Mouse (Mus musculus): ENCODE data around the gene Sept9. TPM values are rescaled to one million over a fixed set of nuclear protein-coding genes. Genes with fewer than 3 reads are reported as not detected.

Gene Sept9
- total RNA-seq, 2 experiments from 2014 or later = 114 to 119 TPM

DNA sequence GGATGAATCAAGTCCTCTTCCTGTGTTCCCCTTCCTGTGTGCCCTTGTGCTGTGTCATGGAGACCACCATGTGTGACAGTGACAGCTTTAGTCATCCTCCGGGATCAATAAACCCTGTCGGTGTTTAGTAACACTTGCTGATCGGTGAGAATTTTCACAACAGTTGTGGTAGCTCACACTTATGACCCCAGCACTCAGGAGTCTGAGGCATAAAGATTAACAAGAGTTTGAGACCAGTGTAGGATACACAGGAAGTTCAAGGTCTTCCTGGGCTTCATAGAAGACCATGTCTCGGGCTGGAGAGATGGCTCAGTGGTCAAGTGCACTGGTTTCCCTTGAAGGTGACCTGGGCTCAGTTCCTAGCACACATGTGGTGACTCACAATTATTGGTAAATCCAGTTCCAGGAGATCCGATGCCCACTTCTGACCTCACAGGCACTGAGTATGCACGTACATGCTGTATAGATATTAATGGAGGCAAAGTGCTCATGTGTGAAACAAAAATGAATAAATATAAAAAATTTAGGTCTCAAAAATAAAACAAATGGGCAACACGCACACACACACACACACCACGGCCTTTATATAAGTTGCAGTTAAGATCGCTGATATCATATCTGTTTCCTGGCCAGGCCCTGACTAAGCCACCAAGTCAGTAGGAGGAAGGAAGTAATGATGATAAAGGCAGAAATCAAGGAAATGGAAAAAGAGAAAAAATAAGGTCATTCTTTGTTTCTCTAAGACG, 43.1 kb downstream of the Sept9 start:
- DNase-seq (ENCODE audit: extremely low spot score in 1 of 2, low spot score in 1 of 2) = no peak

DNA sequence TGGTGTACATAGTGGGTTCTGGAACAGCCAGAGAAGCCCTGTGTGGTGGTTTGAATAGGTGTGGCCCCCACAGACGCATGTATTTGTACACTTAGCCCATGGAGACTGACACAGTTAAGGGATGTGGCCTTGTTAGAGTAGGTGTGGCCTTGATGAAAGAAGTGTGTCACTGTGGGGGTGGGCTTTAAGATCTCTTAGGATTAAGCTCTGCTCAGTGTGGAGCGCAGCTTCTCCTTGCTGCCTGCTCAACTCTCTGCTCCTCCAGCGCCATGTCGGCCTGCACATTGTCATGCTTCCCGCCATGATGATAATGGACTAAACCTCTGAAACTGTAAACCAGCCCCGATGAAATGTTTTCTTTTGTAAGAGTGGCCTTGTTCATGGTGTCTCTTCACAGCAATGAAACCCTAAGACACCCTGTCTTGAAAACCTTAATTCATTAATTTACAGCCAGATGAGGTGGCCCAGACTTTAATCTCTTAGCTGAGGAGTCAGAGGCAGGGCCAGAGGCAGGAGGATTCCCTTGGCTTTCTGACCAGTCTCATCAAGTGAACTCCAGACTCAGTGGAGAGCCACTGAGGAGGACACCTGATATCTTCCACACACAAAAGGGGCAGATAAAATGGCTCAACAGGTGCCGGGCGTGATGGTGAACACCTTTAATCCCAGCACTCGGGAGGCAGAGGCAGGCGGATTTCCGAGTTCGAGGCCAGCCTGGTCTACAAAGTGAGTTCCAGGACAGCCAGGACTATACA, 44.3 kb downstream of the Sept9 start:
- no peak for DNase-seq (ENCODE audit: extremely low spot score in 1 of 2, low spot score in 1 of 2)

DNA sequence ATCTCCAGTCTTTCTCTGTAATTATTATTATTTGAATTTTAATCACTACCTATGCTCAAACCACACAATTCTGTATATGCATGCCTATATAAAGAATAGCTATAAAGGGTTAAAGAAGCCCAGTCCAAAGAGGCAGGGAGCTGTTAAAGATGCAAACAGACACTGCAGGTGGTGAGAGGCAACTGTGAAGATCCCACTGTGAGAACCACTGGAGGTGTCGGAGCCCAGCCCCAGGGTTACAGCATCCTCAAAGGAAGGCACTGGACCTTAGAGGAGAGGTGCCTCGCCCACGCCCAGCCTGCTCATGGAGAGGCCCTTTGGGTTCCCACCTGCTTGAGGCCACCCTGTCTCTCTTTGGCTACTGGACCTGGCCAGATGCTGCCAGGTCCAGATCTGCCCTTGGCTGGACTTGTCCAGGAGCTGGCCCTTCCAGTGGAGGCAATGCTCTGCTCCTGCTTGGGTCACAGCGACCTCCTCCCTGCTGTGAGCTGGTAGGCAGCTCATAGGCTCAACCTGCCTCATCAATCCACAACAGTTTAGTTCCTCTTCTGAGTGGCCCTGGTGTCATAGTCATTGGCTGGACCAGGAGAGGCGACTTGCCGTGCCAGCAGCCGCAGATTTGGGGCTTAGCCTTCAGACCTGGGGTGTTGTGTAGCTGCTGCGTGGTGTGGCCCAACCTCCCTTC, 45.7 kb downstream of the Sept9 start:
- no peak for DNase-seq (ENCODE audit: extremely low spot score in 1 of 2, low spot score in 1 of 2)

DNA sequence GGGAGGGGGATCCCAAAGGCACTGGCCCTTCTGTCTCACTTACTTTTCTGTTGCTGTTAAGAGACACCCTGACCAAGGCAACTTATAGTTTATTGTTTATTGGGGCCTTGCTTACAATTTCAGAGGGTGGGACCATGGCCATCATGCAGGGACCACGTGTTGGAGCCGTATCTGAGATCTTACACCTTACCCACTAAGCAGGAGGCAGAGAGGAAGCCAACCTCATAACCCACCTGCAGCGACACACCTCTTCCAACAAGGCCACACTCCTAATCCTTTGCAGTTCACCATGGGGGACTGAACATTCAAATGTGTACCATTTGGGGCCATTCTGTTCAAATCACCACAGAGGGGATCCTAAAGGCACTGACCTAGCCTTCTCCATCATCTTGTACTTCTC, 46.4 kb downstream of the Sept9 start:
- DNase-seq (ENCODE audit: extremely low spot score in 1 of 2, low spot score in 1 of 2) = no peak

DNA sequence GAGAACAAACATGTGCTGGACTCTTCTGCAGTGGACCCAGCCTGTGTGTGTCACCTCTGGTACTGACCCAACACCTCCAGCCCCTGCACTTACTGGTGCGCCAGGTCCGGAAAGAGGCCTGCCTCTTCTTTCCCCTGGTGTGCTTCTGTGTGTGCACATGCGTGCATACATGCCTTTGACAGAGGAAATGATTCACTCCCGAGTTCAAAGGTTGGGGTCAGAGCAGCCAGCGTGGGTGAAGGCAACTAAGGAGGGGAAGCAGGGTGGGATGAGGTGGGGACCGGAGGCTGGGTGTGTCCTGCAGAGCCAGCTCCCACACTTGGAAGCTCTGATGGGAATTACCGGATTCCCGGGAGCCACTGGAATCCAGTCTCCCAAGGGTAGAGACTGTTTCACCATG, 46.8 kb downstream of the Sept9 start:
- no peak for DNase-seq (ENCODE audit: extremely low spot score in 1 of 2, low spot score in 1 of 2)

DNA sequence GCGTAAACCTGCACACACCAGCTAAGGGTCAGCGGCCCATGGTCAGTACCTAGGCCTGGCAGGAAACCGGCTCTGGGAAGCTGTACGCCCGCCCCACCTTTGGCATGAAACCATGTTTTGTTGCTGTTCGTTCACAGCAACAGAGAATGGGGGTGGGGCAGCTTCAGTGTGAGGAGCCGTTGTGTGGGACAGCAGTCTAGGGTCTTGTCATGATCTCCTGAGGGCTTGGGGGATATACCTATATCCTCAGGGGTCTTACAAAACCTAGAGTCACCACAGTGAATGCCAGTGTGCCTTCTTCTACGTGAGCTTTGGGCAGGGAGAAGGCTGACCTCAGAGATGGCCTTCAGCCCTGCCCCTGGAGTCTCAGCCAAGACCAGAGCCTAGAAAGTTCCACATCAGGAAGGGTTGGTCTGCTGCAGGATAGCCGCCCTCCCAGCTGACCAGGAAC, 47.5 kb downstream of the Sept9 start:
- DNase-seq (ENCODE audit: extremely low spot score in 1 of 2, low spot score in 1 of 2) = no peak

DNA sequence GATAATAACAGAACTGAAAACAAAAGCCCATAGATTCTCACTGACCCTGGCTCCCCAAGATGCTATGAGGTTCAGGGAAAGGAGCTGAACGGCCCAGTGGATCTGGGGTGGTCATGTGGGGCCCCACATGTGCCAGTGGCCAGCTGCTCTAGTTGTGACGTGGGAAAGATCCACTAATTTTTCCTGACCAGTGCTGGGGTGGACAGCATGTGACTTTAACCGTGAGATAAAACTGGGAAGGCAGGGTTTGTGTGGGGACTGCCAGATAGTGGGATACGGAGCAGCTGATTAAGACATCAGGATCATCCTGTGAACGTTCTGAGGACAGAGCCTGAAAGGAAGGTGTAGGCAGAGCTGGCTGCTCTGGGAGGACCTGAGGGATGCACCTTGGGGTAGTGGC, 48.1 kb downstream of the Sept9 start:
- DNase-seq (ENCODE audit: extremely low spot score in 1 of 2, low spot score in 1 of 2) = no peak

DNA sequence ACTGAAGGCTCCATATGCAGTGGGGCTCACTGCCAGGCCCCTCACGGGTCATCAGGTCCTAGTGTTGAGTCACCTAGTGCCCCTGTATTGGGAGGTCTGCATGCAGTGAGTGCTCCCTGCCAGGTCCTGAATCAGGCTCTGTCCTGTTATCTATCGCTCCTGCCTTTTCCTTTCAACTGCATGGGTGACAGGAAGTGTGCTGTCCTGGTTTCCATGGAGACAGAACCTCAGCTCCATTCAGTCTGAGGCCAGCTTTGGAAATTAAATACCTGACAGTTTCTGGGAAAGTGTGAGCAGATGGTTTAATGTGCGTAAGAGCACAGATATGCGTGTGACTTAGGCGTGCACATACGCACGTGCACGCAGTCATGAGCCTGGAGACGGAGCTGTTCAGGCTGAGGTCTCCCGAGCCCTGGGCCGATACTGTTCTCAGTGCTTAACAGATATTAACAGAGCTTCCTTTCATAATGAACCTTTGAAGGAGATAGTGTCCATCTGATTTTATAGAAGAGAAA, 49.3 kb downstream of the Sept9 start:
- no peak for DNase-seq (ENCODE audit: extremely low spot score in 1 of 2, low spot score in 1 of 2)

DNA sequence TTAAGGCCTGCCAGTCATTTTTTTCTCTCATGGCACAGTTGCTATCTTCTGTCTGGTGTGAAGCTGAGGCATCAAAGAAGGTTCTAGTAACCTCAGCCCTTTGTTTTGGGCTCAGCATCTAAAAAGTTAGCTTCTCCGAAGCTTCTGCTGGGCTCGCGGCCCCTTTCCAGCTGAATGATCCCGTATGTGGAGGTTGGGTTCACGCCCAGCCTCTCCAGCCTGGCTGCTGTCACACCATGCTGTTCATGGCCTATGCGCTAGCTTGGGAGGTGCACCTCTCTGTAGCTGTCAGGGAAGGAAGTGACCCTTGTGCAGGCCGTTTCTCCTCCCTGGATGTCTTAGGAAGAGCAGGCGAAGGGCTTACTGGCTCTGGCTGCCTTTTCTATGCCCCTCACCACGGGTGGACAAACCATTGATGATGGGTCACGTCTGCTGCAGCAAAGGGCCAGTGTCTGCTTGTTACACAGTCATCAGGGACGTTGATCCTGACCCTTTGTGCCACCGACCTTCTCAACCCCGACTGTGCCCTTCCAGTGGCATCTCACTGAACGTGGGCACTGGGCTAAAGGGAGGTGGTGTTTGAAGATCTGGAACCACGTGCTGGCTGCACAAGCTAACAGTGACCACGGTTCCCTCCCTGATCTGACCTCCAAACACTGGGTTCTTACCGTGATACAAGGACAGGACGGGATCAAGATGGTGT, 50.0 kb downstream of the Sept9 start:
- DNase-seq (ENCODE audit: extremely low spot score in 1 of 2, low spot score in 1 of 2) = no peak

DNA sequence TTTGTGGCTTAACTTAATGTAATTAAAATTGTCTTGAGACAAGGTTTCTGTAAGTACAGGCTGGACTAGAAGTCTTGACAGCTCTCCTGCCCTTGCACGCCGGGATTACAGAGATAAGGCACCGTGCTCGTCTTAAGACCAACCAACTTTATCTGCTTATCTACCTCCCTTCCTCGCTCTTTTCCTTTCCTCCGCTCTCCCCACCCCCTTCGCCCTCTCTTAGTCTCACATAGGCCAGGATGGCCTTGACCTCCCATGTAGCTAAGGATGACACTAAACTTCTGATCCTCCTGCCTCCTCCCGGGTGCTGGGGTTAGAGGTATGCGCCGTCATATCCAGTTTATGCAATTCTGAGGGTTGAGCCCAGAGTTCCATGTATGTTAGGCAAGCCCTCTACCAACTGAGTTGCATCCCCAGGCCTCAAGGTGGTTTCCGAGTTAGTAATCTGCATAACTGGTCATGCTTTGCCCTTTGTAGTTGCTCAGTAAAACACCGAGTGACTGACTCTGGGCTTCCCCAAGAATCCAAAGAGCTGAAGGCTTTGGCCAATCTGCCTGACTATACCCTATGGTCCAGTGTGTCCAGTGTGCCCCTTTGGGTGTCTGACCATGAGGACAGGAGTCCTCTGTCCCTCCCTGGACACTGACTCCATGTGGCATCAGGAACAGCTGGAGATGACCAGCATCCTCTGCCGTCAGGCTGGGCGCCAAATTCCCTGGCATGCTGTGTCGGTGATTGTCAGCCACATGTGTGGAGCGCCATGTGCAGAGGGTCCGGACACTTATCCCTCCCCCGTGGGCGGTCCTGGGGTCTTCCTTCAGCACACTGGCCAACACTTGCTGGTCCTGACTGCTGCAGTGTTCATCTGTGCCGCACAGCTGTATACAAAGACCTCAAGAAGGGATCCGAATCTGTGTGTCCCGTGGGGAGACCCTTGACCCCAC, 50.8 kb downstream of the Sept9 start:
- no peak for DNase-seq (ENCODE audit: extremely low spot score in 1 of 2, low spot score in 1 of 2)

DNA sequence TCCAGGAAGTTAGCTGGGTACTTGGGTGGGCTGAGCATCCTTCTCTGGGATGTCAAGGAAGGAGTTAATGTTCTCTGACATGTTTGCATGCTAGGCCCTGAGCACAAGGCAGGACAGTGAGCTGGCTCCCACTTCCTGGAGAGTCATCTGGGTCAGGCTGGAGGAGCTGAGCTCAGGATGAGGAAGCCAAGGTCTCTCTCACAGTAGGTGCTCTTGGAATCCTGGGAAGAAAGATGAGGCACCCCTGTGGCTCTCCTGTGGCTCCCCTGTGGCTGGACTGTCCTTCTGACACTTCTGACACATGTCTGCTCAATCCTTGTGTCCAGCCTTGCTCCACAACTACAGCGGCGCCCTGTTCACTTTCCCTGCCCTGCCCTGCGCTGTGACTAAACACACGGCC, 52.3 kb downstream of the Sept9 start:
- DNase-seq (ENCODE audit: extremely low spot score in 1 of 2, low spot score in 1 of 2) = no peak

DNA sequence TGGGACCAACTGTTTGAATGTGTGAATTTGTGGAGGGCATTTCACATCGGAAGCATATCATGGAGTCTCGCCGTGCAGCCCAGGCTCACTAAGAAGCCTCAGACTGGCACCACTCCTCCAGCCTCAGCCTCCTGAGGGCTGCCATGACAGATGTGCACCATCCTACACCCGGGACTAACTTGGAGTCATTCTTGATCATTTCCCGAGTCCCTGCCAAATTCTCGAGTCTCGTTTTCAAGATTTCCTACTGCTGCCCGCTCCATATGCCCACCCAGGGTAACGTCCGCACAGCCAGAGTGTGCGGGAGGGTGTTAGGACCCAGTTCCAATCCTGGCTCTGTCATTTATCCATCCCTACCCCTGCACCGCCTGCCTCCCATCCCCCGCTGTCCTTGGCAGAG, 53.4 kb downstream of the Sept9 start:
- DNase-seq (ENCODE audit: extremely low spot score in 1 of 2, low spot score in 1 of 2) = no peak

DNA sequence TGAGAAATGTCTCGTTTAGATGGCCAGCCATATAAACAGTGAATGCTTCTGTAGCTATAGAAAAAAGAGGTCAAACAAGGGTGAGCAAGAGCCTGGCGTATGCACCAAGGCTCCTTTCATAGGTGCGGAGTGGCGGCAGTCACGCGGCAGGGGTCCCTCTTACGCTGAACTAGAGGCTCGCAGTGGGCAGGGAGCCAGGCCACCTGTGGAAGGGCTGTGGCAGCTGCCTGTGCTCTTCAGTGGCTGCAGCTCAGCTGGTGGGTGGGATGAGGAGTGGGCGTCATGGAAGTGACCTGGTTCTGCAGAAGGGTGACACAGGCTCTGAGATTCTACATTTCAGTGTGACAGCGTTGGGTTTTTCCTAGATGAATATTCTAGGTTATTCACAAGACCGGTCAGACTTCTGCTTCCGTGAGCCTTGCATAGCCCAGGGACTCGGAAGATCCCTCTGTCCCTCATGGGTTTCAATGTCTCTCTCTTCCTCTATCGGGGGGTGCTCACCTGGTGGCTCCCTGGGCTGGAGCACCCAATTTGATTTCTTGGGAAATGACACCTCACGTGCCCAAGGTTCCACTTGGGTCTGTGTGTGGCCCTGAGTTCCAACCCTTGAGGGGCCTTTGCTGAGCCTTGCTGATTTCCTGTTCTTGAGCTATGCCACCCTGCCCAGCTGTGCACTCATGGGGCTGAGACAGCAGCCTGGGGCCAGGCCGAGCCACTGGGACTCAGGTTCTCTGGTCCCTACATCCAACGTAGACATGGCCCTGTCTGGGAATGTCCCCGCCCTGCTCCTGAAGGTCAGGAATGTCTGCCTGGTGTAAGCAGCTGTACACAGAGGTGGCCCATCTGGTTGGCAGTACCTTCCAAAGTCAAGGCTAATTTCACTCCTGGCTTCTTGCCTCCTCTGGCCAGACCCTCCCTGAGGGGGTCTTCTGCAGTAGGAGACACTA, 55.0 kb downstream of the Sept9 start:
- no peak for DNase-seq (ENCODE audit: extremely low spot score in 1 of 2, low spot score in 1 of 2)

DNA sequence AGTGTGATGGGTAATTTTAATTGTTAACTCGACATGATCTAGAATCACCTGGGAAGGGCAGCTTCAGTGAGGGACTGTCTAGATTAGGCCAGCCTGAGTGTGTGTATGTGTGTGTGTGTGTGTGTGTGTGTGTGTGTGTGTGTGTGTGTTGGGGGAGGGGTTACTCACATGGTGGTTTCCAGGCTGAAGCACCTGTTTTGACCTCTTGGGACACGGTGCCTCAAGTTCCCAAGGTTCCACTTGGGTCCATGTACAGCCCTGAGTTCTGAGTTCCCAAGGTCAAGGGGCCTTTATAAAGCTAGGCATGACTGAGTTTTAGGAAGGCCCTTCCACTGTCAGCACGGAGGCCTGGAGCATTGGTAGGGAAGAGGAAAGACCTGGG, 55.6 kb downstream of the Sept9 start:
- DNase-seq (ENCODE audit: extremely low spot score in 1 of 2, low spot score in 1 of 2) = no peak

DNA sequence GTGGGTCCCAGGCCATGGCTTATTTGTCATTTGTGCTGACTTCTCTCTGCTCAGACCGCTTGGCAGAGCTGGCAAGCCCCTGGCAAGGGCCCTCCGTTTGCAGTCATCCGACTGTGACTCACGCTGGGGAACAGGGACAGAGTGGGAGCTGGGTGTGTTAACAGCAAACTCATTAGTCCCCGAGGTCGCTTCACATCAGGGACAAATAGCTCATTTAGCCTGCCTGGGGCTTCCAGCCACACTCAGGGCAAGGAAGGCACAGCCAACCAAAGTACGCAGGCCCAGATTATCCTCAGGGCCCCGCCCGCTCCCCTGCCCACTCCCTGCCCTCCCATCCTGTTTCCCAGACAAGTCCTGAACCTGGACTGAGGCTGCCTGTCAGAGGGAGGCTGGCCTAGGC, 56.6 kb downstream of the Sept9 start:
- no peak for DNase-seq (ENCODE audit: extremely low spot score in 1 of 2, low spot score in 1 of 2)

DNA sequence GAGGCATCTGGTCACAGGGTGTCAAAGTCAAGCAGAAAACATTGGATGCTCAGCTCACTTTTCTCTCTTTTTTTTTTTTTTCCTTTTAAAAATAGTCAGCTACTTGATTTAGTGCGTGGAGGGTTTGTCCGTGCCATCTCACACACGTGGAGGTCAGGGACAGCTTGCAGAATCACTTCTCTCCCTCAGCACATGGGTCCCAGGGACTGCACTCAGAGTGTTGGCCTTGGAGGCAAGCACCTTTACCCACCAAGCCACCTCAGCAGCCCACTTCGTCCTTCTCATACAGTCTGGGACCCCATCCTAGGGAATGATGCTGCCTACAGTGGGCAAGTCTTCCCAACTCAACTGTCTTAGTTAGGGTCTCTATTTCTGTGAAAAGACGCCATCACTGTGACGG, 57.4 kb downstream of the Sept9 start:
- no peak for DNase-seq (ENCODE audit: extremely low spot score in 1 of 2, low spot score in 1 of 2)

DNA sequence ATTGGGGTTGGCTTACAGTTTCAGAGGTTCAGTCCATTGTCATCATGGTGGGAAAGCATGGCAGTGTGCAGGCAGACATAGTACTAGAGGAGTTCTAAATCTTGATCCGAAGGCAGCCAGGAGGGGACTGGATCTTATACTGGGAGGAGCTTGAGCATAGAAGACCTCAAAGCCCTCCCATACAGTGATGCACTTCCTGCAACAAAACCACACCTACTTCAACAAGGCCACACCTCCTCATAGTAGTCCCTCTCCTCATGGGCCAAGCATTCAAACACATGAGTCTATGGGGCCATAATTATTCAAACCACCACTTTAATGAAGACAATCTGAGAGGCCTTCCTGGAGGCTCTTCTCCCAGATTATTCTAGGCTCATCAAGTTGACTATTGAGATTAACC, 57.8 kb downstream of the Sept9 start:
- no peak for DNase-seq (ENCODE audit: extremely low spot score in 1 of 2, low spot score in 1 of 2)

DNA sequence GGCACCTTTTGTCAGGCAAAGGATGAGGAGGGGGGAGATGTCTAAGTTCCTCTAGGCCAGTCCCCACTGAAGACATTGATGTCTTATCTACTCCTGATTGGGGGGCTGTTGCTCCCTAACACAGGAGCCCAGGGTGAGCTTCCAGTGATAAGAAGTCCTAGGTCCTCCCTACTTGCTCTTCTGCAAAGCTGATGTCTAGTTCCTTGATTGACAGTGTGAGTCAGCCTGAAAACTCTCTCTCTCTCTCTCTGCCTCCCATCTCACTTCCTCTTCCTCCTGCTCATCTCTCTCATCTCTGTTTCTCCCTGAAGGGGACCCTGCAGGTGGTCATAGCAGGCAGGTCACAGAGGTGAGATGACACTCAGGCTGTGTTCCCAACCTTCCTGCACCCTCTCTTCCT, 58.4 kb downstream of the Sept9 start:
- DNase-seq (ENCODE audit: extremely low spot score in 1 of 2, low spot score in 1 of 2) = no peak

All from layer of hippocampus, postnatal 25 days (tissue).